Mouse (Mus musculus) right cerebral cortex, adult 18-20 months (tissue): Measurements from ENCODE around the gene Snx10.
A peak's percentile ranks its signal among the peaks of the same experiment; 100 is the strongest.
"Not testable (repeated sequence)": the region's sequence is repeated elsewhere in the genome, so short reads cannot be mapped to it uniquely, and the experiment has no call there.

Experiments
- DNase-seq: peaks from one replicate; pipeline ENCODE4 v3.0.0; 2022; ENCODE audit warnings: mixed read lengths

The Snx10 gene

DNA sequence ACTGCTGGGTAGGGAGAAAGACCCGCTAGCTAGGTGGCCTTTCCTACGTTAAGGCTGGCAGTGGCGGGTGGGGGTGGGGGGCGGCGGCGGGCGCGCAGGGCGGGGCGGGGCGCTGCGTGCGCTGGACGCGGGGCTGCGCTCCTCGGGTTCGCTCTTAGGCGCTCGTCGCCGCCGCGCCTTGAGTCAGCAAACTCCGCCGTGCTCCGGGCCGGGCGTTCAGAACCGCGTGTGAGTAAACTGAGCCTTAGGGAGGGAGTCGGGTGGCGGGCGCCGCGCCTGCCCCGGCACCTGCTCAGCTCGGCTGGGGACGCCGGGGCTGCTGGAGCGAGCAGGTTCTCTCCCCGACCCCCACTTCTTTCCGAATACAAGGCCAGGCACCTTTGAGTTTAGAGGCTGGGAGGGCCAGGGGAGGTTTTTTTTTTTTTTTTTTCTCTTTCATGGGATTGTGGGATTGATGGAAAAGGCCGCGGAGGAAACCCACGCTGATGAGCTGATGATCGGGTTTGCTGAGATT lies at the start of gene Snx10:
TSS of gene Snx10 (plus strand) at position 95 of the 514 bp plus-strand sequence.
- peak; percentile 73 for DNase-seq

DNA sequence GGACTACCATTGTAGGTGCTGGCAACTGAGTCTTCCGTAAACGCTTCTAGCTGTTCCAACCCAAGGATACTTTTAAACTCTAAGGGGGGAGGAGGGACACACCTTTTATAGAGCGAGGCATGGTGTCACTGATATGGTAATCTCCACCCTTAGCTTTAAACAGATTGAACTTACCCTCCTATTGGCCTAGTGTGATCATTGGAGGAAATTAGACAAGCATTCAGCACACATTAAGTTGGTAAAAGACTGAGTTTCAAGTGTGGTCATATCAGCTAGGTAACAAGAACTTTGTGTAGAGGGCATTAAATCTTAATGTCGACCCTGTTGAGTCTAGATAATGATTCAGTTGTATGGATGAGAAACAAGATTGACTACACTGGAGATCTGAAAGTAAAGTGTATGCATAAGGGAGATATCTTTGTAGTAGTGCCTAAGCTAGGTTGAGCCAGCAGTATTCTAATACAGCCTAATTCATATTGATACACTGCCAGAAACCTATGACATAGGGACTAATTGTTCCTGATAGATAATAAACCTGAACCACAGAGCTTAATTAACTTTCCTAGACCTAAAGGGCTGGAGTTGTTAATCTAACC lies 44.5 kb upstream of the Snx10 start:
- DNase-seq = no peak

DNA sequence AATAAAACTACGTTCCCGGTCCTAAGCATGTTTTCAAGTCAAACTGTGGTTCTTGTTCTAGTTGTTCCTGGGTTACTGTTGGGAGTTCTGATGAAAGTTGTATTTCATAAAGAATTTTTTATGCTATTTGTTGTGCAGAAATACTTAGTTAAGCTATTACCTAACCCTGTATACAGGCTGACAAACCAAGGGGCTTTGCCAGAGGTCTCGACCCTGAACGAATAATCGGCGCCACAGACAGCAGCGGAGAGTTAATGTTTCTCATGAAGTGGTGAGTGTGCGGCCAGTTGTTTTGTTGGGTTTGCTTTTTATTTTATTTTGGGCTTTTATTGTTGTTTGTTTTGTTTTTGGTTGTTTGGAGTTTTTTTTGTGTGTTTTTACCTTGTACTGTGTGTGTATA lies 42.2 kb upstream of the Snx10 start:
- no peak for DNase-seq

DNA sequence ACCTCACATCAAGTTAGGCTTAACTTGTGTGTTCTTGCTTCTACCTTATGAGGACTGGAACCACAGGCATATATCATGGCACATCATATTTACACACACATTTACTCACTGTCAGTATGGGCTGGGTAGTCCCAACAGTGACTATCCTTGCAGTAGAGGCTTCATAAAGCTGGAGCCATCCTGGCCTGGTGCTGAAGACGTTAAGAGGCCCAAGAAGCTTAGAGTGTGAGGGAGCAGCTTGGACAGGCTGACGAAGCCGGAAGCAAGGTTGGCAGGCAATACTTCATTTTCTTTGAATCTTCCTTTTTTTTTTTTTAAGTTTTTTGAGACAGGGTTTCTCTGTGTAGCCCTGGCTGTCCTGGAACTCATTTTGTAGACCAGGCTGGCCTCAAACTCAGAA lies 39.8 kb upstream of the Snx10 start:
- DNase-seq = no peak

DNA sequence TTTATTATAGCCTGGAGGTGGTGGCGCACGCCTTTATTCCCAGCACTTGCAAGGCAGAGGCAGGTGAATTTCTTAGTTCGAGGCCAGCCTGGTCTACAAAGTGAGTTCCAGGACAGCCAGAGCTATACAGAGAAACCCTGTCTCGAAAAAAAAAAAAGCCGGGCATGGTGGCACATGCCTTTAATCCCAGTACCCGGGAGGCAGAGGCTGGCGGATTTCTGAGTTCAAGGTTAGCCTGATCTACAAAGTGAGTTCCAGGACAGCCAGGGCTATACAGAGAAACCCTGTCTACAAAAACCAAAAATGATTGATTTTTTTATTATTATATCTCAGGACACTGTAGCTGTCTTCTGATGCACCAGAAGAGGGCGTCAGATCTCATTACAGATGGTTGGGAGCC lies 39.1 kb upstream of the Snx10 start:
- not testable (repeated sequence) for DNase-seq

DNA sequence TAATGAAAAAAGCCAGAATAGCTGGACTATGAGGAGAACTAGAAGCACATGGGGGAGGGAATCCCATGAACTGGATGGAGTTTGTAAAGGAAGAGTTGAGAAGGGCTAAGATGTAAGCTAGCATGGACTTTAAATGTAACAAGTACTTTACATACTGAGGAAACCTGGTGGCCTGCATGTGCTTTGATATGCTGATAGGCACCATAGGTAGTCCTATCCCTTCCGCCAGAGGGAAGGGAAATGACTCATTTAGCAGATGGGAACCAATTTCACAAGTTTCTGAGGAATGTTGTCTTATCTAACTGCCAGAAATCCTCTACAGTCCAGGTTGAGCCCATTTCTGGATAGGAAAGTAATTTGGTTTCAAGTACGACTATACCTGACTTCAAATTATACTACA lies 38.1 kb upstream of the Snx10 start:
- no peak for DNase-seq

DNA sequence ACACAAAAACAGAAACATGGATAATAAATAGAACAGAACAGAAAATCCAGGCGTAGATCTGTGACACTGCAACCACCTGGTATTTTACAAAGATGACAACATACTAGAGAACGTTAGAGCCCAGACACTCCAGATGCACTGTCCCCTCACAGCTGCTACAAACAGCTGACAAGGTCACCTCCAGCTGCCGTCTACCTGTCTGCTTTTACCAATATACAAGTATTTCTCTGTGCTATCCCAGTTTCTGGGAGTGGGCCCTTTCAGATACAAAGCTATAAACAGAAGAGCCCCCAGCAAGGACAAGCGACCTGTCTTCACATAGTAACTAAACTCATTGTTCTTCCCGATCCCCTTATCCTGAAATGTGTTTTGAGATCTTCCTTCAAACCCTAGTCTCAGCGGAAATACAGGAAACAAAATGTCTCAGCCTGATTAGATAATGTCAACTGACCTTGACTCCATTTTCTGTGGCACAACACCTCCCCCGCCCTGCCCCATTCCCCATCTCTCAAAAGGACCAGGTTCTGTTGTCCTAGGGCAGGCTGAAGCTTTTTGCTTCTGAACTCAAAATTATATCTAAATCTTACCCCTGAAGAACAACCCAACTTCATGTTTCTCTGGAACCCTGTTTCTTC lies 37.5 kb upstream of the Snx10 start:
- DNase-seq = no peak

DNA sequence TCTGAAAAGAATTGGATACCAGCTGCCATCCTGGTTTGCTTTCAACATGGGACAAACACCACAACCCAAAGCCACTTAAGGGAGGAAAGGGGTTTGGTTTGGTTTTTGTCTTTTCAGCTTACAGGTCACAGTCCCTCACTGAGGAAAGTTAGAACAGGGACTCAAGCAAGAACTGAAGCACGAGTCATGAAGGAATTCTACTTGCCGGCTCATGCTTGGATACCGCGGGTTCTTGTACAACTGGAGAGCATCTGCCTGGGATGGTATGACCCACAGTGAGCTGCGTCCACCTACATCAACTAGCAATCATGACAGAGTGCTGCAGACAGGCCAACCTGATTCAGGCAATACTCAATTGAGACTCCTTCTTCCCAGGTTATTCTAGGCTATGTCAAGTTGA lies 37.0 kb upstream of the Snx10 start:
- DNase-seq = no peak

DNA sequence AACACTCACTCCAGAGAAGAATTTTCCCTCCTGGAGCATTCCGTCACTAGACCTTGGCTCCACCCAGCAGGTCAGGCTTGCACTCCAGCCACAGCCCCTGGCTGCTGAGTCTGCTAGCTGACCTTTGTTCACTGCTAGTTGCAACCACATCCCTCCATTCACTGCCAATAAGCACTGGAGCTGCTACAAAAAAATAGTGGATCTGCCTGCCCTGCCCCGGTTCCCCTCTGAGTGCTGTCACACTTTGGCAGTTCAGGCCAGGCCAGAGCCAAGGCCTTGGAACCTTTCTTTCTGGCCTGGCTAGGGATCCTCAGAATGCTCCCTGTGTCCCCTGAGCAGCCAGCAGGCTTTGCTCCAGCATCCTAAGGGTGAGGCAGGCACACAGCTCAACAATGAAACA lies 33.9 kb upstream of the Snx10 start:
- DNase-seq = no peak

DNA sequence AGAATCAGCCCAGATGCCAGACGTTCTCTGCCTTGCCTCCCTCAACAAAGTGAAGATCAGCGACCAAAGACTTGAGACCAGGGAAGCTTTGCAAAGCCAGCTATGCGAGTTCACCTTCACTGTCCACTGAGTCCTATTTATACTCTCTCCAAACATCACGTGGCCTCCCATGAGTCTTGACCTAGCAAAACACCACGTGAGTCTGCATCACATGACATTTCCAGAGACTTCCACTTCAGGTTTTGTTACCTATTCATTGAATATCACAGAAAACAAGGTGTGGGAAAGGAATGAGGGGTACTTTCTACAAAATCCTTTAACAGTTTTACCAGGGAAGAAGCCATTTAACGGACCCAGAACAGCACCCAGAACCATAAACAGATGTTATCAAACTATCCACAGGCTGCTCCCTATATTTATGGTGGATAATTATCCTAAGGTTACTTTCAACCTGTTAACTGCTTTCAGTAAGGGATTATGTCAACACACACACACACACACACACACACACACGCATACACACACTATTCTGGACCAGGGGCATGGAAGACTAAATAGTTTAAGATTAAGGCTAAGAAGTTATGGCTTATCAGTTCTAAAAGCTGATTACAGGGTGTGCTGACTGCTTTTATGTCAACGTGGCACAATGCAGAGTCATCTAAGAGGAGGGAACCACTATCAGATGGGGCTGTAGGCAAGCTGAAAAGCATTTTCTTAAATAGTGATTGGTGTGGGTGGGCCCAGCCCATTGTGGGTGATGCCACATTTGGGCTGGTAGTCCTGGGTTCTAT lies 26.2 kb upstream of the Snx10 start:
- no peak for DNase-seq

DNA sequence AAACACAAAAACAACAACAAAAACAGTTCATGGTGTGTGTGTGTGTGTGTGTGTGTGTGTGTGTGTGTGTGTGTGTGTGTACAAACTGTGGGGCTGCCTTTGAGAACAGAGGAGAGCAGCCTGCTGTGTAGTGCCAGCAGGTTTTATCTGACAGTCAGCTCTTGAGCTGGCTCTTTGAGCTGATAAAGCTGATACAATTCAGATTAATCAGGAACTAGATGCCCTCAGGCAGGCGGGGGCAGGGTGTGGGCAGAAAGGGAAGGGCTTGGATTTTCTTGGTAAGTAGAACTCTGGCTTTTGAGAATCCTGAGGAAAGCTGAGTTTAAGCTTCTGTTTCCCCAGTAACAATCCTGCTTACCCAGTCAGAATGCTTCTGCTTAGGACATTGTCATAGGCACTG lies 18.0 kb upstream of the Snx10 start:
- no peak for DNase-seq

DNA sequence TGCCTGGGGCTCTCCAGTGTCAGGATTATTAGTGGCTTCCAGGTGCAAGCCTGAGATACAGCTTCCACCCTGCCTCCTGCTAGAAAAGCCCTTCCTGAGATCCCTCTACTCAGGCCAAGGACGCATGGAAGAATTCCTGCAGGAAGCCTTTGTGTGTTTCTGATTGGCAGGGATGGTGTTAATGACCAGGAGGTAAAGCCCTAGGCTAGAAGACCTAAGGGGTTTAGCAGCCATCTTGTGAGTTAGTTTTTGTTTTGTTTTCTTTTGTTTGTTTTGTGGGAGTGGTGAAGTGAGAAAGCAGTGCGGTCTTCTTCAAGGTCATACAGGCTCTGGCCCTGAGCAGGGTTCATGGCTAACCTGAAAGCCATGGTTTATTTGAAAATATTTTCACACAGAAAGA lies 16.1 kb upstream of the Snx10 start:
- DNase-seq = no peak

DNA sequence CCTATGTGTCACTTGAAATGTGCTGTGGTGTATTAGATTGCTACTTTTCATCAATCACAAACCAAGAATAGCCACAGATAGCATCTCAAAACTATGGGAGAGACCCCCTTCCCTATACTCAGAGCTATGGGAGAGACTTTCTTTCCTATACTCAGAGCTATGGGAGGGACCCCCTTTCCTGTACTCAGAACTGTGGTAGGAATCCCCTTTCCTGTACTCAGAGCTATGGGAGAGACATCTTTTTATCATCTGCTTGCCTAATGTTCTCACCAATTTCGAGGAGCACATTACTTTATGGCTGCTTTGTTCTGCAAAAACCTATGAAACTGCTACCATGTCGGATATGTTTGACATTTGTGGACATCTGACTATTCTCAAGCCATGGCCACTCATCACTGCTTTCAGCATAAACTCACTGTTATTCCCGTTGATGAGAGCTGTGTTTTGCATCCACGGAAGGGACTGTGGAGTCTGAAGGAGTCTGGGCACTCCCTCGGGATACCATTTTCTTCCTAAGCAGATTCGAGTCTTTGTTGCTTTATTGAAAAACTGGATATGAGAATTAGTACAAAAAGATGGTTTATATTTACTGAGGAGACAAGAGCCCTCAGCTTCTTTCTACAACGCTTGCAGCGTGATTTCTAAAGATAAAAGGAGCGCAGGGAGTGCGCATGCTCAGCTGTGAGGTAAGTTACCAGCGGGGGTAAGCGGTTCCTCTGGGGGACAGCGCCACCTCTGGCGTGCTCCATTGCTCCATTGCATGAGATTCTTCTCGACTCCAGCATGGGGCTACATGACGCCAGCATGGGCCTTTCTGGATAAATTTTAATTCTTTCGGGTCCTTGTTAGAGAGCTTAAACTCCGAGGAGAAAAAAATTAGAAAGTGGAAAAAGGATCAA lies 14.7 kb upstream of the Snx10 start:
- DNase-seq = peak; percentile 80

DNA sequence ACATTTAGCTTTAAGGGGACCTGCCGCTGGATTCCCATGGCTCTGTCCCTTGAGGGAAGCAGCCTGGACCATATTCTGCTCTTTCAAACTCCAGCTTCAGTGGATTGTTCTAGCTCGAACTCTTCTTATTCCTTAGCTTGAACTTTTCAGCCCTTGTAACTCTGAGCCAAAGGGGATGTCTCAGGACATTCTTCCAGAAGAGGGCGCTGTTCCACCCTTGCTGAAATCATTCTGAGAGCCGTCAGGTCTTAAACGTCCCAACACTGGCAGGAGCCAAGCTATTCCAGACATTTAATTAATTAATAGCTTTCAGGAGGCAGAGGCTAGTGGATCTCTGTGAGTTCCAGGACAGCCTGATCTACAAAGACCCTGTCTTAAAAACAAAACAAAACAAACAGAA lies 13.6 kb upstream of the Snx10 start:
- peak; percentile 17 for DNase-seq

DNA sequence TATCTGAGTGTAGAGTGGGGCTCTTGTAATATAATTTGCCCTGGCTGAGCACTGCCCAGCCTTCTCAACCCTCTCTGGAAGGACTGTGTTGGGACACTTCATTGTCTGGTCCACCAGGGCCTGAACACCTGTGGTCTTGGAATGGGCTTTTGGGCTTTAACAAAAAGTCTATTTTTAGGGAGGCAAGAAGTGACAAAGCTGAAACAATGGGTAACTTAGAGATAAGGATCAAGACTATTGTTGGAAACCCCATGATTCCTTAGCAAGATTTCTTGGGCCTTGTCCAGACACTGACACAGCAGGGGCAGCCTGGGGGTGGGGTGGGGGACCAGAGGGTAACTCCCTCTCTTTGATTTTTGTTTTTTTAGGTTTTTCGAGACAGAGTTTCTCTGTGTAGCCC lies 12.8 kb upstream of the Snx10 start:
- DNase-seq = no peak

DNA sequence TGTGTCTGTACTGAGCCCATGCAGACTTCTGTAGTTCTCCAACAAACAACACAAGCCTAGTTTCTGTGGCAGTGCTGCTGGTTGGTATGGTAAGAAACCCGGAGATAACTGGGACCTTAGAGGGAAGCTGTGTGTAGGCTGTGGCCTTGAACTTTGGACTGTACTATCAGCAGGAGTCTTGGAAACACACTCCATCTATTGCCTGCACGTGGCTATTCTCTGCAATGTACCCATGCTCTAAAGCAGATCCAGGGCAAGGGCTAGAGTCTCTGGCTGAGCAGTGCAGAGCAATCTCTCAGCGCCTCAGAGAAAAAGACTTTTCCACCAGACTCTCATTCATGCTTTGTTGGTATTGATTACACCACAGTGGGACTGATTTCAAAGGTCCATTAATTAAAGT lies 10.0 kb upstream of the Snx10 start:
- DNase-seq = no peak

DNA sequence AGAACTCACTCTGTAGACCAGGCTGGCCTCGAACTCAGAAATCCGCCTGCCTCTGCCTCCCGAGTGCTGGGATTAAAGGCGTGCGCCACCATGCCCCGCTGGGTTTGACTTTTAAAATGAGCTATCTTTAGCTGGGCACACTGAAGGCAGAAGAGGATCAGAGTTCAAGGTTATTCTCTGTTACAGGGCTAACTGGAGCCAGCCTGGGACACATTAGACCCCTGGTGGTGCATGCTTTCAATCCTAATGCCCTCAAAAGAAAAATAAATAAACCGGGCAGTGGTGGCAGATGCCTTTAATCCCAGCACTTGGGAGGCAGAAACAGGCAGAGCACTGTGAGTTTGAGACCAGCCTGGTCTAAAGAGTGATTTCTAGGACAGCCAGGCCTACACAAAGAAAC lies 8.8 kb upstream of the Snx10 start:
- DNase-seq = no peak

DNA sequence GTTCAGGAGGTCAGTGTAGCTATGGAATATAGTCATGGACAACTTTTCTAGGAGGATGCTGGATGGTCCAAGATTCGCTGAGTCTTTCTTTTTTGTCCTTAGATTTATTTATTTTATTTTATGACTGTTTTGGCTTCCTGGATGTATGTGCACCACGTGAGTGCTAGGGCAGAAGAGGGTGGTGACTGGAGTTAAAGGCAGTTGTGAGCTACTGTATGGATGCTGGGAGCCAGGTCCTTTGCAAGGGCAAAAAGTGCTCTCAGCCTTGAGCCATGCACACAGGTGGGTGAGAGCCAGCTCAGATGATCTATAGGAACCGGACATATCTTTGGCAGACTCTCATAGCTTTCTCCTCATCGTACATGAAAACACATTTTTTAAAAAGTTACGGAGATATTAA lies 391 bp upstream of the Snx10 start:
- DNase-seq = no peak

DNA sequence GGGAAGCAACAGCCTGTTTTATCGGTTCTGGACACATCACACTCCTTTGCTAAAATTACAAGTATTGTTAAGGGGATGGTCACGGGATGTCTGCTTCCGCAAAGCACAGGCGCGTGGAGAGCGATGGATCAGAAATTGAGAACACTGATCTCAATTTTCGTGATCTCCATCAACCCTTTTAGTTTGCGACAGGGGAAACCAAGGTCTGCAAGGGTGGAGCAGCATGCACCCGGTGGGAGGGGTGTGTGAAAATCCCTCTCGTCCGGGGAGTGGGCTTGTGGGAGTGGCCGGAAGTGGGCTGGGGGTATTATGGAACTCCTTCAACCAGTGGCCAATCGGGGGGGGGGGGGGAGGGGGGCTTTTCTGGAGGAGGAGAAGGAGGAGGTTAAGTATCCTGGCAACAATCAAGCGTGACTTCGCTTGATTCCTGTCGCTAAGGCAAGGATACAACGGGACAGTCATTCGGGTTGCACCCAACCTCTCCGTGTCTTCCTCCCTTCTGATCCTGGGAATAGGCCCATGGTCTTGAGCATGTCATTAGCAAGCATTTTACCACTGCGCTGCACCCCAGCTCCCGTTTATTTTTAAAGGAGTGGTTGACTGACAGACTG lies 725 bp downstream of the Snx10 start:
- peak; percentile 30 for DNase-seq

DNA sequence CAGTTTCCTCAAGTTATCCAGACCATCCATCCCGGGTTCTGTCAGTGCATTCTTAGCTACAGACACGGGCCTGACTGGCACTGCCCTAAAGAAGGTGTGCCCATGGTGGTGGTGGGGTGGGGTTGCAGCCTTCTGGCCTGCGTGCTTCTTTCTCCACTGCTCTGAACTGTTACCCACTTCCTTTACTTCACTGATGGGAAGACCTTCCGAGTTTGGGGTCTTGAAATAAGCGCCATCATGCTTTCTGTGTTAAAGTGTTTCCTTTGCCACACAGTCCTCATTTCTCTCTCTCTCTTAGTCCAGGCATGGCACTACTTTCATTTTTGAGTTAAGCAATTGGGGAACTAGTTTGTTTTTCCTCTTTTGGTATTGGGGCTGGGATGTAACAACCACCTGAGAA lies 1.3 kb downstream of the Snx10 start:
- no peak for DNase-seq

DNA sequence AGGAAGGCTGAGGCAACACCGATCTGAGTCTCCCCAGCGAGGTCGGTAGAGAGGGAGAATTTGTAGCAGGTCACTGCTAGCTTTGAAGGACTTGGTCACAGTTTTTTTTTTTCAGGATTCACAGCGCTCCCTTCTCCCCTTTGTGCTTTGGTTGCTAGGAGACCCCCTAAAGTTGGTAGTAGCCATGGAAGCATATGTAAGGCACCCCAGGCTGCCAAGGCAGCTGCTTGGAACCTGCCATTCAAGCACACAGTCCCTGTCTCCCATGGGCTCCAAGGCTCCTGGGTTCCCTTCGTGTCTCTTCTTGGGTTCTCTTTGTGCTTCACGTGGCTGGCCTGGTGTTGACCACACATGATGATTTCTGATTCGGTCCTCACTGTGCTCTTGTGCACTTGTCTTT lies 5.8 kb downstream of the Snx10 start:
- no peak for DNase-seq

DNA sequence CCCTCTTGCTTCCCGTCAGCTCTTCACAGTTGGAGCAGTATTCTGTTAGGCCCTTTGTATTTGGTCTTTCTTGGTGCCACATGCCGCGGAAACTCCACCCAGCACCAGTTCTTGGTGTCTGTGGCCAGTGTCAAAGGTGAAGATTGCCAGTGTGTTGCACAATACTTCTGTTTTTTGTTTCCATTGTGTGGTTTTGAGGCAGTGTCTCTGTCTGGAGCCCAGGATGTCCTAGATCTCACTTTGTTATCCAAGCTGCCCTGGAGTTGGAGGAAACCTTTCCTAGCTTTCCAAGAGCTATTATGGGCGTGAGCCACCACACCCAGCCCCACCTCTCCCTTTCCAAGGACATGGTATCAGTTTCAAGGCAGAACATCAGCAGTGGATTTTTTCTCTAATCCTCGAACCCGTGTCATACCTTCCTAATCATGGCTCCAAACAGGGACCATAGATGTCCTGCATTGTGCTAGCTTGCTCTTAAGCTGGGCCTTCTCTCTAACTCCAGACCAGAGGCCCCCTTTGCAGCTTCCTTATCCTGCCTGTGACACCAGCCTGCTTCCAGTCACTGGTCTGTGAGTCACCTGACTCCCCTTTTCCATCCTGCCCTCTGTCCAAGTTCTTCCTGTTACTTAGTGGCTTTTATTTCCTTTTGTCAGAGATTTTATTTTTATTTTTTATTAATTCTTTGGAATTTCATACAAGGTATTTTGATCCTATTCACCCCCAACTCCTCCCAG lies 9.9 kb downstream of the Snx10 start:
- DNase-seq = no peak
